Mouse (Mus musculus): ENCODE results near the gene Ccdc63. TPM values are rescaled to one million over a fixed set of nuclear protein-coding genes. Genes with fewer than 3 reads are reported as not detected.

The Ccdc63 gene
- polyA plus RNA-seq, 1 experiment from 2014 or later = not detected

GRCm38 (mm10) chr5:122109325-122110060, 31.1 kb downstream of the Ccdc63 start:
- Histone ChIP-seq H3K36me3 (ENCODE audit: control insufficient read depth, insufficient read depth, low read length) (no peaks in the 10 kb centered on the region), H3K9me3 (ENCODE audit: control insufficient read depth, low read depth, low read length) (no peaks in the 10 kb centered on the region), H3K4me2 (replicated peaks; ENCODE audit: low read depth, low read length) (no peak overlapping the region), H3K9ac (replicated peaks; ENCODE audit: low read depth, low read length) (no peak overlapping the region), H3K27ac (ENCODE audit: low read length) (no peak overlapping the region), H3K4me1 (ENCODE audit: control insufficient read depth, insufficient read depth, low read length) (no peaks in the 10 kb centered on the region), H3K27me3 (ENCODE audit: control insufficient read depth, insufficient read depth, low read length) (no peaks in the 10 kb centered on the region), H3K4me3 (ENCODE audit: low read depth, low read length) (no peak overlapping the region)
- WGBS = 49% methylated on average over 16 of the region's 16 CpGs
- ATAC-seq (ENCODE audit: insufficient number of reproducible peaks, insufficient read depth, low FRiP score, low read depth) = no peak

GRCm38 (mm10) chr5:122108104-122108503, 32.5 kb downstream of the Ccdc63 start:
- Histone ChIP-seq H3K36me3 (ENCODE audit: control insufficient read depth, insufficient read depth, low read length) (no peaks in the 10 kb centered on the region), H3K4me2 (replicated peaks; ENCODE audit: low read depth, low read length) (no peak overlapping the region), H3K4me1 (ENCODE audit: control insufficient read depth, insufficient read depth, low read length) (no peaks in the 10 kb centered on the region), H3K27ac (ENCODE audit: low read length) (no peak overlapping the region), H3K9ac (replicated peaks; ENCODE audit: low read depth, low read length) (no peak overlapping the region), H3K27me3 (ENCODE audit: control insufficient read depth, insufficient read depth, low read length) (no peaks in the 10 kb centered on the region), H3K9me3 (ENCODE audit: control insufficient read depth, low read depth, low read length) (no peaks in the 10 kb centered on the region), H3K4me3 (ENCODE audit: low read depth, low read length) (no peak overlapping the region)
- WGBS = 71% methylated on average over 6 of the region's 6 CpGs
- no peak for ATAC-seq (ENCODE audit: insufficient number of reproducible peaks, insufficient read depth, low FRiP score, low read depth)

GRCm38 (mm10) chr5:122106212-122106611, 34.4 kb downstream of the Ccdc63 start:
- H3K36me3 ChIP-seq (ENCODE audit: control insufficient read depth, insufficient read depth, low read length) = no peaks in the 10 kb centered on the region
- no peak overlapping the region for H3K27ac ChIP-seq (ENCODE audit: low read length)
- H3K27me3 ChIP-seq (ENCODE audit: control insufficient read depth, insufficient read depth, low read length) = no peaks in the 10 kb centered on the region
- no peak overlapping the region for H3K4me2 ChIP-seq (replicated peaks; ENCODE audit: low read depth, low read length)
- H3K9me3 ChIP-seq (ENCODE audit: control insufficient read depth, low read depth, low read length) = no peaks in the 10 kb centered on the region
- no peak for ATAC-seq (ENCODE audit: insufficient number of reproducible peaks, insufficient read depth, low FRiP score, low read depth)
- WGBS = 77% methylated on average over 6 of the region's 6 CpGs
- no peaks in the 10 kb centered on the region for H3K4me1 ChIP-seq (ENCODE audit: control insufficient read depth, insufficient read depth, low read length)
- H3K9ac ChIP-seq (replicated peaks; ENCODE audit: low read depth, low read length) = no peak overlapping the region
- no peak overlapping the region for H3K4me3 ChIP-seq (ENCODE audit: low read depth, low read length)

- no peak for ATAC-seq (ENCODE audit: insufficient number of reproducible peaks, insufficient read depth, low FRiP score, low read depth)
- Histone ChIP-seq H3K36me3 (ENCODE audit: control insufficient read depth, insufficient read depth, low read length) (no peaks in the 10 kb centered on the region), H3K27me3 (ENCODE audit: control insufficient read depth, insufficient read depth, low read length) (no peaks in the 10 kb centered on the region), H3K9me3 (ENCODE audit: control insufficient read depth, low read depth, low read length) (no peaks in the 10 kb centered on the region), H3K9ac (replicated peaks; ENCODE audit: low read depth, low read length) (no peak overlapping the region), H3K4me3 (ENCODE audit: low read depth, low read length) (no peak overlapping the region), H3K4me2 (replicated peaks; ENCODE audit: low read depth, low read length) (no peak overlapping the region), H3K27ac (ENCODE audit: low read length) (no peak overlapping the region), H3K4me1 (ENCODE audit: control insufficient read depth, insufficient read depth, low read length) (no peaks in the 10 kb centered on the region)
- WGBS = 86% methylated on average over 9 of the region's 9 CpGs
These were observed 35.6 kb downstream of the Ccdc63 start for GRCm38 (mm10) chr5:122104981-122105380.

GRCm38 (mm10) chr5:122104201-122104600, 36.4 kb downstream of the Ccdc63 start:
- no peak overlapping the region for H3K27ac ChIP-seq (ENCODE audit: low read length)
- H3K4me3 ChIP-seq (ENCODE audit: low read depth, low read length) = no peak overlapping the region
- no peaks in the 10 kb centered on the region for H3K9me3 ChIP-seq (ENCODE audit: control insufficient read depth, low read depth, low read length)
- ATAC-seq (ENCODE audit: insufficient number of reproducible peaks, insufficient read depth, low FRiP score, low read depth) = no peak
- 43% methylated on average over 2 of the region's 2 CpGs for WGBS
- no peaks in the 10 kb centered on the region for H3K36me3 ChIP-seq (ENCODE audit: control insufficient read depth, insufficient read depth, low read length)
- no peak overlapping the region for H3K4me2 ChIP-seq (replicated peaks; ENCODE audit: low read depth, low read length)
- H3K27me3 ChIP-seq (ENCODE audit: control insufficient read depth, insufficient read depth, low read length) = no peaks in the 10 kb centered on the region
- H3K9ac ChIP-seq (replicated peaks; ENCODE audit: low read depth, low read length) = no peak overlapping the region
- H3K4me1 ChIP-seq (ENCODE audit: control insufficient read depth, insufficient read depth, low read length) = no peaks in the 10 kb centered on the region

GRCm38 (mm10) chr5:122103075-122103474, 37.5 kb downstream of the Ccdc63 start:
- Histone ChIP-seq H3K27me3 (ENCODE audit: control insufficient read depth, insufficient read depth, low read length) (no peaks in the 10 kb centered on the region), H3K27ac (ENCODE audit: low read length) (no peak overlapping the region), H3K4me3 (ENCODE audit: low read depth, low read length) (no peak overlapping the region), H3K9ac (replicated peaks; ENCODE audit: low read depth, low read length) (no peak overlapping the region), H3K36me3 (ENCODE audit: control insufficient read depth, insufficient read depth, low read length) (no peaks in the 10 kb centered on the region), H3K4me2 (replicated peaks; ENCODE audit: low read depth, low read length) (peak overlapping the region; percentile 11), H3K9me3 (ENCODE audit: control insufficient read depth, low read depth, low read length) (no peaks in the 10 kb centered on the region), H3K4me1 (ENCODE audit: control insufficient read depth, insufficient read depth, low read length) (no peaks in the 10 kb centered on the region)
- WGBS = 32% methylated on average over 12 of the region's 12 CpGs
- ATAC-seq (ENCODE audit: insufficient number of reproducible peaks, insufficient read depth, low FRiP score, low read depth) = no peak

- Histone ChIP-seq H3K36me3 (ENCODE audit: control insufficient read depth, insufficient read depth, low read length) (no peaks in the 10 kb centered on the region), H3K9ac (replicated peaks; ENCODE audit: low read depth, low read length) (no peak overlapping the region), H3K4me1 (ENCODE audit: control insufficient read depth, insufficient read depth, low read length) (no peaks in the 10 kb centered on the region), H3K27ac (ENCODE audit: low read length) (no peak overlapping the region), H3K9me3 (ENCODE audit: control insufficient read depth, low read depth, low read length) (no peaks in the 10 kb centered on the region), H3K27me3 (ENCODE audit: control insufficient read depth, insufficient read depth, low read length) (no peaks in the 10 kb centered on the region), H3K4me2 (replicated peaks; ENCODE audit: low read depth, low read length) (peak overlapping the region; percentile 11), H3K4me3 (ENCODE audit: low read depth, low read length) (no peak overlapping the region)
- WGBS = 21% methylated on average over 7 of the region's 7 CpGs
- ATAC-seq (ENCODE audit: insufficient number of reproducible peaks, insufficient read depth, low FRiP score, low read depth) = no peak
These were observed 38.1 kb downstream of the Ccdc63 start for GRCm38 (mm10) chr5:122102476-122103050.

GRCm38 (mm10) chr5:122094439-122094838, 46.2 kb downstream of the Ccdc63 start:
- Histone ChIP-seq H3K9ac (replicated peaks; ENCODE audit: low read depth, low read length) (no peak overlapping the region), H3K36me3 (ENCODE audit: control insufficient read depth, insufficient read depth, low read length) (no peaks in the 10 kb centered on the region), H3K9me3 (ENCODE audit: control insufficient read depth, low read depth, low read length) (no peaks in the 10 kb centered on the region), H3K4me3 (ENCODE audit: low read depth, low read length) (no peak overlapping the region), H3K4me2 (replicated peaks; ENCODE audit: low read depth, low read length) (no peak overlapping the region), H3K27ac (ENCODE audit: low read length) (no peak overlapping the region), H3K27me3 (ENCODE audit: control insufficient read depth, insufficient read depth, low read length) (no peaks in the 10 kb centered on the region), H3K4me1 (ENCODE audit: control insufficient read depth, insufficient read depth, low read length) (no peaks in the 10 kb centered on the region)
- WGBS = 83% methylated on average over 10 of the region's 10 CpGs
- no peak for ATAC-seq (ENCODE audit: insufficient number of reproducible peaks, insufficient read depth, low FRiP score, low read depth)

GRCm38 (mm10) chr5:122093734-122094133, 46.9 kb downstream of the Ccdc63 start:
- 82% methylated on average over 14 of the region's 14 CpGs for WGBS
- Histone ChIP-seq H3K9me3 (ENCODE audit: control insufficient read depth, low read depth, low read length) (no peaks in the 10 kb centered on the region), H3K4me2 (replicated peaks; ENCODE audit: low read depth, low read length) (no peak overlapping the region), H3K4me3 (ENCODE audit: low read depth, low read length) (no peak overlapping the region), H3K4me1 (ENCODE audit: control insufficient read depth, insufficient read depth, low read length) (no peaks in the 10 kb centered on the region), H3K9ac (replicated peaks; ENCODE audit: low read depth, low read length) (no peak overlapping the region), H3K36me3 (ENCODE audit: control insufficient read depth, insufficient read depth, low read length) (no peaks in the 10 kb centered on the region), H3K27ac (ENCODE audit: low read length) (no peak overlapping the region), H3K27me3 (ENCODE audit: control insufficient read depth, insufficient read depth, low read length) (no peaks in the 10 kb centered on the region)
- ATAC-seq (ENCODE audit: insufficient number of reproducible peaks, insufficient read depth, low FRiP score, low read depth) = no peak

Measured in stomach, embryonic 14.5 days (tissue).